Mouse (Mus musculus): ENCODE data around the gene Entr1. TPM values are rescaled to one million over a fixed set of nuclear protein-coding genes. Genes with fewer than 3 reads are reported as not detected.

Gene Entr1
- 49.7 and 61.2 TPM in 2 replicates for polyA plus RNA-seq (2012; ENCODE audit: insufficient read depth, insufficient read length, missing spikeins)

DNA sequence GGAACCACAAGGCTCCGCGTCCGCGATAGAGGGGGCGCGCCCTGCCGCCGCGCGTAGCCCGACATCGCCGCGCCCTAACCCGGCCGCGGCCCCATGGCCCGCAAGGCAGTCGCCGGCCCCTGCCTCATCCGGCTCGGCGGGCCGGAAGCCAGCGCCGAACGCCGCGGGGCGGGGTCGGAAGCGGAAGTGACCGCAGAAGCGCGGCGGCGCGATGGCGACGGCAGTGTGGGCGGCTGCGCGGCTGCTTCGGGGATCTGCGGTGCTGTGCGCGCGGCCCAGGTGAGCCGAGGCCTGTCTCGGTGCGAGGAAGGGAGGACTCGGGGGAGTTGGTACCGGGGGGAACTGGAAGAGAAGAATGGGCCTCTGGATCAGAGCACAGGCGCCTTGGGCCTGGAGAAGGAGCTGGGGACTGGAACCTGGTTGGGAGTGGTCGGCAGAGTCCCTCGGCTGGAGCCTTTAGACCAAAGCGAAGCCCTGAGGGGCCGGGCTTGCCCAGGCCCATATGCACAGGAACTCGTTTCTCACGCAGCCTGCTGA is at the start of gene Entr1, which contains the start of gene Pmpca:
Entr1 (minus strand) TSS at position 163 of the 537 bp plus-strand sequence.
Pmpca (plus strand) TSS at position 186 of the 537 bp plus-strand sequence.
- H3K4me3 ChIP-seq (ENCODE audit: insufficient read depth, low read depth, low read length): peak within 1 kb of the TSS; percentile 99
- H3K4me1 ChIP-seq (ENCODE audit: control insufficient read depth, insufficient read depth, insufficient read length, low read length): peaks cover 7% of the 10 kb centered on the region; the same call in 1 of the 2 replicates
- peak within 1 kb of the TSS; percentile 66 for H3K27ac ChIP-seq (replicated peaks; ENCODE audit: low read depth, low read length)

DNA sequence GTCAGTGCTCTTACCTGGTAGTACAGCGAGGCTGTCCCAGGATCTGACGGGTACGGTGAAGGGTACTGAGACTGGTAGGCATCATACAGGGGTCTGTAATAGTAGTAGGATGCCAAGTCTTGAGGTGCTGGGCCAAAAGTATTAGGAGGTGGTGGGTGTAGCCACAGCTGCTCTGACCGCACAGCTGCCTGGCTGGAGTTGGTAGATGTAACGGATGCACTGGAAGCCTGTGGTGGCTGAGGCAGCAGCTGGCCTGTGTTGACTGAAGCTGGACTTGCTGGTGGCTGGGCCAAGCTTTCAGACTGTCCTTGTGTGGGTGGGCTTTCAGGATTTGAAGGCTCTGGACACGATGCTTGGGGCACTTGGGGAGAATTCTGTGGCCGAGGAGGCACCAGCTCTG is 49.3 kb upstream of the Entr1 start:
- H3K27ac ChIP-seq (replicated peaks; ENCODE audit: low read depth, low read length): no peak overlapping the region
- 0 out of 2 replicates have a peak, but pooled peaks cover 5% of the 10 kb centered on the region for H3K4me1 ChIP-seq (ENCODE audit: control insufficient read depth, insufficient read depth, insufficient read length, low read length)
- H3K4me3 ChIP-seq (ENCODE audit: insufficient read depth, low read depth, low read length): no peak overlapping the region

DNA sequence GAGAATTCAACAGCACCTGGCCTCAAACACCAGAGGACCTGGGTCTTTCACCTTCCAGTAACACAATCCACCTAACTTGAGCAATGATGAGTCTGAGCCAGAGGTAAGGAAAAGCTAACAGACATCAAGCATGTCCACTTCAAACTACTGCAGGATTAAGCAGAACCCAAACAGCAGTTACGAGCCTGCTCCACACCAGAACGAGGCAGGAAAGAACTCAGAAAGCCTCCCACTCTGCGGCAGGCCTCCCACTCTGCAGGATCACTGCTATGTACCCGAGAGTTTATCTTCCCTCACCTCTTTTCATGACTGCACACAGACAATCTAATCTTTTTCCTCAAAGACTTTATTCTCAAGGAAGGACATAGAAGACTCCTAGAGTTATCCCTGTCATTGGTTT is 48.1 kb upstream of the Entr1 start:
- no peak overlapping the region for H3K4me3 ChIP-seq (ENCODE audit: insufficient read depth, low read depth, low read length)
- no peak overlapping the region for H3K27ac ChIP-seq (replicated peaks; ENCODE audit: low read depth, low read length)
- 0 out of 2 replicates have a peak, but pooled peaks cover 5% of the 10 kb centered on the region for H3K4me1 ChIP-seq (ENCODE audit: control insufficient read depth, insufficient read depth, insufficient read length, low read length)

DNA sequence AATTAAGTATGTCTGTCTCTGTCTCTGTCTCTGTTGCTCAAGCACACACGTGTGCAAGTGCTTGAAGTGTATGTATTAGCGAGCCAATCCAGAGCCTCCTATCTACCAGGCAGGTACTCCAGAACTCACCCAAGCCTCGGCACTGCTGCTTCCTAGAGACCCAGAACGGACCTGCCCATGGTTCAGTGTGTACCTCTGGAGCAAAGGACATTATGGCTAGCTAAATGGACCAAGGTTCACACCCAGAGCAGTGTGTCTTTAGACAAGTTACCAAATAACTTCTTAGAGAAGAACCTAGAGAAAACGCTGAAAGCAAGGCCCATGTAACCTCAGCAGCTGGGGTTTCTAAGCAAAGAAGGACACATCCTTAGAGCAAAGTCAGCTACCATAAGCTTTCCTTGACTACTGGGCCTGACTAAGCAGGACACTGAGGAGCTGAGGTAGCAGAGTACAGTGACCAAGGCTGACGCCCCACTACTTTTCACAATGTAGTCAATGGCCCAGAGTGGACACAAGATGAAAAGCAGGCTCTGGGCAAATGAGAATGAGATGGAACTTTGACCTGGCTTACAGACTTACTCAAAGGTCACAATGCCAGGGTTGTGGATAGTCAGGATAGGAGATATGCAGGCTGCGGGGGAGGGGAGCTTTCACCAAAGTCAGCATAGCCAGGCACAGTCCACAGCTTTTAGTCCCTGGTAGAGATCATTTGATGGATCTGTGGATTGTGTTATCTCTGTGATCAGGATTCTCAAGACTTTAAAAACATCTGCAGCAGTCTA is 45.9 kb upstream of the Entr1 start:
- Histone ChIP-seq H3K4me3 (ENCODE audit: insufficient read depth, low read depth, low read length) (no peak overlapping the region), H3K4me1 (ENCODE audit: control insufficient read depth, insufficient read depth, insufficient read length, low read length) (0 out of 2 replicates have a peak, but pooled peaks cover 5% of the 10 kb centered on the region), H3K27ac (replicated peaks; ENCODE audit: low read depth, low read length) (peak overlapping the region; percentile 18)

DNA sequence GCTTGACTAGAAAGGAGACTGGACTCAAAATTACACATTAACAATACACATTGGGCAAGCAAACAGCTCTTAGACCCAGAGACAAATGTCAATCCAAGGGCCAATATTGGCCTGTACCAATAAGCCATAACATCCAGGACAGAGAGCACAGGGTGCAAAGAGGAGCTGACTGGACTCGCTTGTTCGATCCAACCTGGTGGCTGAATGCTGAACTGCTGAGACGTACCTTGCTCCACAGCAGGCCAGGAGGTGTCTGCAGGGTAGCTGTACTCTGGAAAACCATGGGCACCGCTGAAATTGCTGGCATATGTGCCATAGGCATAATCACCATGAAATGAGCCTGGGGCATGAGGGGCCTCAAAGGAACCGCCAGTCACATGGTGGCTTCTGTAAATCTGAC is 40.7 kb upstream of the Entr1 start:
- H3K4me1 ChIP-seq (ENCODE audit: control insufficient read depth, insufficient read depth, insufficient read length, low read length): no peaks in the 10 kb centered on the region
- no peak overlapping the region for H3K27ac ChIP-seq (replicated peaks; ENCODE audit: low read depth, low read length)
- H3K4me3 ChIP-seq (ENCODE audit: insufficient read depth, low read depth, low read length): no peak overlapping the region

DNA sequence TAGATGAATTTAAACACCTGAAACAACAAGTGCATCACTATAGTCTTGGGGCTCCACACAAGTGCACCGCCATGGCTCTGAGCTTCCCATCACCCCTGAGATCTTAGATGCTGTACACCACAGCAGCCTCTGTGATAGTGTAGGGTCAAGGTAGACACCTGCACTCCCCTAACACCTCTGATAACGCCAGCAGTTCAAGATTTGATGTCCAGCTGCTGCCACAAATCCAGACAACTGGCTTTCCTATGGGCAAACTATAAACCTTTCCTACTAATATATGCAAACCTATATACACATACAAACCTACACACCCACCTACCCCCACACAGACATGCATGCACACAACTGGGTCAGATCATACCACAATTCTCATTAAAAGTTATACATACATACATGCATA is 35.4 kb upstream of the Entr1 start:
- Histone ChIP-seq H3K4me3 (ENCODE audit: insufficient read depth, low read depth, low read length) (no peak overlapping the region), H3K27ac (replicated peaks; ENCODE audit: low read depth, low read length) (no peak overlapping the region), H3K4me1 (ENCODE audit: control insufficient read depth, insufficient read depth, insufficient read length, low read length) (no peaks in the 10 kb centered on the region)

DNA sequence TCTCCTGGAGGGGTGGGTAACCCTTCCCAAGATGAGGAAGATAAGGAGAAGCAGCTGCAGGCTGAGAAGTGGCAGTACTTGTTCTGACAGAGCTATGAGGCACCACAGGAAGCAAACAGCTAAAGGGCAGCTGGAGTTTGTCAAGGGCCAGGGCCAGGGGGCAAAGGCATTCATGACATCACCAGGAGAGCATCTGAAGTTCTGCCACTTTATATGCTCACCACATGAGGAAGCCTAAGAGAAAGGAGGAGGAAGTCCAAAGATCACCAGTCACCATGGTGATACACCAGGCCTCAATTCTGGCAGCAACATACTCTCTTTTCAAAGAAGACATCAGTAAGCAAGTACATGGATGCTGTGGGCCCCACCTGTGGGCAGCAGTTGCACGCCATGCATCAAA is 34.0 kb upstream of the Entr1 start:
- Histone ChIP-seq H3K4me3 (ENCODE audit: insufficient read depth, low read depth, low read length) (no peak overlapping the region), H3K27ac (replicated peaks; ENCODE audit: low read depth, low read length) (no peak overlapping the region), H3K4me1 (ENCODE audit: control insufficient read depth, insufficient read depth, insufficient read length, low read length) (no peaks in the 10 kb centered on the region)

DNA sequence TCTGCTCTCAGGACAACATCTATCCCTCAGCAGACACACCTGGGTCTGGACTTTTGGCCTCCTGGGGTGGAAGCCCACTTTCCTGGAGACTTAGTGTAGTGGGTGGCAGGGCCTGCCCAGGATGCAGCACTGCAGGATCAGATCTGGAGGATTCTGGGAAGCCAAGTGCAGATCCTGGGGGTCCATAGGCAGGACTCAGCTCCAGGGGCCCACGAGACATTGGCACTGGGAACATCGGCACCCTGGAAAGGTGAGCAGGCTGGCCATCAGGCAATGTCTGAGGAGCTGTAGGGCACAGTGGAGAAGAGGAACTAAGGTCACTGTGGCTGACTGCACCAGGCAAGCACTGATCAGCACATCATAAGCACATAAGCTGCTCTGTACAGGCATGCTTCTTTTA is 32.9 kb upstream of the Entr1 start:
- Histone ChIP-seq H3K27ac (replicated peaks; ENCODE audit: low read depth, low read length) (no peak overlapping the region), H3K4me1 (ENCODE audit: control insufficient read depth, insufficient read depth, insufficient read length, low read length) (no peaks in the 10 kb centered on the region), H3K4me3 (ENCODE audit: insufficient read depth, low read depth, low read length) (no peak overlapping the region)

DNA sequence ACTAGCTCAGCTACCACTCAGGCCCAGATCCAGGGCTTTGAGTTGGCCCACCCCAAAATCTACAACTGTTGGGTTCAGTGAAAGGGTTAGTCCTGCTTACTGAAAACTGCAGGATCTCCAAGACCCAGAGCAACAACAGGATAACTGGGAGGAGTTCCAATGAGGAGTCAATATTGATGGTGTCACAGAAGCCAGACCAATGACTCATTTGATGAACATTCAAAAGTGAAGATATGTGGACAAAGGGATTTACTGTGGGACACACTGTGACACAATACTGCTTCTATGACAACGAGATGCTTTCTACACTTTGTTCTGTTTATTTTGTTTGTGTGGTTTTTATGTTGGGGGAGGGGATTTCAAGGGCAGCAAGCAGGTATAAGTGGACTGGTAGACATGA is 29.0 kb upstream of the Entr1 start:
- no peak overlapping the region for H3K4me3 ChIP-seq (ENCODE audit: insufficient read depth, low read depth, low read length)
- no peaks in the 10 kb centered on the region for H3K4me1 ChIP-seq (ENCODE audit: control insufficient read depth, insufficient read depth, insufficient read length, low read length)
- no peak overlapping the region for H3K27ac ChIP-seq (replicated peaks; ENCODE audit: low read depth, low read length)

DNA sequence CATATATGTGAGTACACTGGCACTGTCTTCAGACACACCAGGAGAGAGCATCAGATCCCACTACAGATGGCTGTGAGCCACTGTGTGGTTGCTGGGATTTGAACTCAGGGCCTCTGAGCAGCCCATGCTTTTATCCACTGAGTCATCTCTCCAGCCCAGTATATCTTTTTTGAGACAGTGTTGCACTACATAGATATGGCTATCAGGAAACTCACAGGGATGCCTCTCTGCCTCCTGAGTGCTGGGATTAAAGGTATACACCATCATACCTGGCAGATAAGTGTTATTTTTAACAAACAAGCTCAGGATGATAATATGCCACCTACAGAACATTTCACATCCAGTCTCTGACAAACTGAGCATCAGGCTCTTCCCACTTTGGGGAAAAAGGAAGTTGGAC is 27.9 kb upstream of the Entr1 start:
- Histone ChIP-seq H3K4me1 (ENCODE audit: control insufficient read depth, insufficient read depth, insufficient read length, low read length) (no peaks in the 10 kb centered on the region), H3K27ac (replicated peaks; ENCODE audit: low read depth, low read length) (no peak overlapping the region), H3K4me3 (ENCODE audit: insufficient read depth, low read depth, low read length) (no peak overlapping the region)

DNA sequence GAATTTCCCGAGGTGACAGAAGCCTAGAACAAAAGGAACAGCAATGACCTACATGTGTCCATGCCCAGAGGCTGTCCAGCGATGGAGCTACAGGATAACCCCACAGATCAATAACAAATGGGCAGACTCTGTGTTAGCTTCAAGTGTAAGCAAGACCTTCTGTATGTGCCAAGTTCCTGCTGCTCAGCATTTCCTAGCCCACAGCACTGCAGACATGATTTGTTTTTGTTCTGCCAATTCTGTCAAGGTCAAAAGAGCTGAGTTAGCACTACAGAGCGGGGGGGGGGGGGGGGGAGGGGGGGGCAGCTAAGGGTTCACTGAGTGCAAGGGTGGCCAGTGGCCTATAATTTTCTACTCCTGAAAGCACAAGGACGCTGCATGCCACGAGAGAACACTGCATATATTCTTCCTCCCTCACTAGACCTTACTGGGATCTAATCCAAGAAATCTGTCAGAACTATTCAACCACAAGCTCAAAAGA is 21.9 kb upstream of the Entr1 start:
- Histone ChIP-seq H3K27ac (replicated peaks; ENCODE audit: low read depth, low read length) (peak overlapping the region; percentile 42), H3K4me3 (ENCODE audit: insufficient read depth, low read depth, low read length) (no peak overlapping the region)

DNA sequence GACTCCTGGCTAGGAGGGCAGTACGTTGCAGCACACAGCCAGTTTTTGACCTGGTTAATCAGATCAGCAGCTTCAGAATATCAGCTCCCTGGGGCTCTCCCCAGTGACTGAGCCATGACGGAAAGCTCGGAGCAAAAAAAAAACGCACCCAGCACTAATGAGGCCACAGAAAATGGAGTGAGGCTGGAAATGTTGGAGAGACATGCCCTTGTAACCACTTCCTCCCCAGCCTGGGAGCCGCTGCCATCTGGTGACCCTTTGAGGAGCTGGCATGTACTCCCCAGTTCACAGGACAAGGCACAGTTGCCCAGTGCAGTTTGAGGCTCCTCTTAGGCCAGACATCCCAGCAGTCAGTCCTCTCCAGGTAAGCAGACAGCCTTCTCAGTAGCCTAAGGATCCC is 21.0 kb upstream of the Entr1 start:
- no peak overlapping the region for H3K4me3 ChIP-seq (ENCODE audit: insufficient read depth, low read depth, low read length)
- H3K4me1 ChIP-seq (ENCODE audit: control insufficient read depth, insufficient read depth, insufficient read length, low read length): peaks cover 30% of the 10 kb centered on the region
- 0 out of 2 replicates have a peak overlapping the region, but pooled peaks have one; percentile 4 for H3K27ac ChIP-seq (replicated peaks; ENCODE audit: low read depth, low read length)

More for the DNA sequence above, 21.9 kb upstream of the Entr1 start:
- peaks cover 27% of the 10 kb centered on the region for H3K4me1 ChIP-seq (ENCODE audit: control insufficient read depth, insufficient read depth, insufficient read length, low read length)

DNA sequence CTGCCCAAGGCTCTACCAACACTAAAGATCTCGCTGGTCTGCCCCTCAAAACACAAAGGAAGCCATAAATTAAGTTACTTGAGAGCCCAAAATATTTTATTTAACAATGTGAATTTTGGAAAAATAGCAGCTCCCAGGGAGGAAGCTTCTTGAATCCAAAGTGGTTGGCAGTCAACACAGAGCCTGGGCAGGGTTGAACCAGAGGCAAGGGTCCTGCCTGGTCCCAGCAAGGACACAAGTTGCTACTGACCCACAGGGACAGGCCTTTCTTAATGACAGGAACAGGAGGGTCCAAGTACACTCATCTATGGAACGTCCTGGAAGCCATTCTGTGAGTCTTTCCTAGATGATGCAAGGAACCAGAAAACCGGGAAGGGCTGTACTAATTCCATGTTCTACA is 20.2 kb upstream of the Entr1 start:
- Histone ChIP-seq H3K4me3 (ENCODE audit: insufficient read depth, low read depth, low read length) (no peak overlapping the region), H3K4me1 (ENCODE audit: control insufficient read depth, insufficient read depth, insufficient read length, low read length) (peaks cover 30% of the 10 kb centered on the region), H3K27ac (replicated peaks; ENCODE audit: low read depth, low read length) (no peak overlapping the region)

DNA sequence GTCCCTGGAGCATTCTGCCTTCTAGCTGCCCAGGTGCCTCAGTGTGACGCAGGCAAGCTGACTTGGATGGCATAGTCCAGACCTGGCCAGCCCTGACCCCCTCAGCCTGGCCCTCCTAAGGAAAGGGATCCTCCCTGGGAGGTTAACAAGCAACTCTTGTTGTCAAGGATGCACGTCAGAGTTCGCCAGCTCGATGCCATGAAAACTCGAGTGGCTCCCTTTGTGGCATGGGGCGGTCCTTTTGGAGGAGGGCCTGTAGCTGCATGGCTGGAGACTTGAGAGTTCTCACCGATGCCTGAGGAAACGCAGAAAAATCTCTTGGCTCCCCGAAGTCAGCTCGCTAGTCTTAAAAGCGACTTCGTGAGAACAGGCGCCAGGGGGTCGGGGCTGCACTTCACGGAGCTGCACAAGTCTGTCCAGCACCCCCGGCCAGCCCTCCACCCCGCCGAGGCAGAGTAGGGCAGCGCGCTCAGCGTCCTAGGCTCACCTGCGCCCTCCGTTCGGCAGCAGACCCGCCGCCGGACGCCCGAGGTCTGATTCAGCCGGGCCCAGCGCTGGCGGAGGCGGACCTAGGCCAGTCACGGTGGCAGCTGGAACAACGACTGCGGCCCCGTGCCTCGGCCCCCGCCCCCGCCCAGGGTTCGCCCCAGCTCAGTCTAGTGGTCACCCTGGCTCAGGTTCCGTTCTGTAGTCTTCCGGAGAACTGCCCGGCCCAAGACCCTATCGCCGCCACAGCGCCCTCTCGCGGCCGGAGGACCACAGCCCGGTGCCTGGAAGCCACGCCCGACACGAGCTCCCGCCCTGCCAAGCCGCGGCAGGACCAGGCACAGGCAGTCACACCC is 19.6 kb upstream of the Entr1 start, which contains the start of gene Inpp5e:
Inpp5e (minus strand) TSS at position 689 of the 842 bp plus-strand sequence.
- peaks cover 30% of the 10 kb centered on the region for H3K4me1 ChIP-seq (ENCODE audit: control insufficient read depth, insufficient read depth, insufficient read length, low read length)
- H3K4me3 ChIP-seq (ENCODE audit: insufficient read depth, low read depth, low read length): peak within 1 kb of the TSS; percentile 93
- peak within 1 kb of the TSS; percentile 61 for H3K27ac ChIP-seq (replicated peaks; ENCODE audit: low read depth, low read length)

DNA sequence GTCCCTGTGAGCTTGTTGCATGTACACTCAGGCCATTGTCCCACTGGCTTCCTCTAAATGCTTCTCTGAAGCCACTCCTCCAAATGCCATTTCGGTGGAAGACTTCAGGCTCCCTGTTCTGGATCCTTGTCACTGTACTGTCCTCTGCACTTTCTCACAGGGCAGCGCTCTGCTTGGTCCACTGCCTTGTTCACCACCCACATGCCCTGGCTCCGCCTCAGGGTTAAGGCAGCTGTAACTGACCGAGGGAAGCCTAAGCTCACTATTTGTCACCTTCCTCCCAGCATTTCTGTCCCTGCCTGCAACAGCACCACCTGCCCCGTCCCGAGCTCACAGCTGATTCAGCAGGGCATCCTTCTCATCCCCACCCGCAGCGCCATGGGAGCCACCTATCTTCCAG is 14.2 kb upstream of the Entr1 start:
- Histone ChIP-seq H3K4me1 (ENCODE audit: control insufficient read depth, insufficient read depth, insufficient read length, low read length) (peaks cover 23% of the 10 kb centered on the region), H3K4me3 (ENCODE audit: insufficient read depth, low read depth, low read length) (no peak overlapping the region), H3K27ac (replicated peaks; ENCODE audit: low read depth, low read length) (no peak overlapping the region)
